Mouse (Mus musculus) duodenum, adult 2 months (tissue): Measurements from ENCODE around the gene Olfr294. TPM values are rescaled to one million over a fixed set of nuclear protein-coding genes. Genes with fewer than 3 reads are reported as not detected.

Experiments used
- polyA plus RNA-seq: library from polyadenylated mRNA; depleted of rRNA; stranded (reverse); fragments of >200 nt; gene quantifications from 2 replicates; pipeline ENCODE4 v1.2.3, GENCODE M21; 2012; ENCODE audit warnings: low replicate concordance; rRNA removed

The Olfr294 gene
- polyA plus RNA-seq: not detected in 2 replicates

DNA sequence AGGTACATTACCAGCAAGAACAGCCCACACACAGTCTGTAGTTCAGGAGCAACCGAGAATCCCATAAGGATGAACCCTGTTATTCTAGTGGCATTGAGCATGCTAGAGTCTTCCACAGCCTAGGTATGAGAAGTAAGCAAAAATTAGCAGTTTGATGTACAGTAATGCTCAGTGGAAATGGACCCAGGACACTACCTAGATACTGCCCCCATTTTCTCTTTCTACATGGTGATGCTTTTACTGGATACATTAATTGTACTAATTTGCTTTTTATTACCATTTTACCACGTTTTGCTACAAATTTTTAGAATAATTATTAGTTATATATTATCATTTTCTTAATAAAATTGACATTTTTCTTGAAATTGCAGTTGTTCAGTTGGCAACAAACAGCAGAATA lies at the start of gene Olfr294:
Gene Olfr294 (minus strand): TSS at position 101 of the 400 bp plus-strand sequence.

DNA sequence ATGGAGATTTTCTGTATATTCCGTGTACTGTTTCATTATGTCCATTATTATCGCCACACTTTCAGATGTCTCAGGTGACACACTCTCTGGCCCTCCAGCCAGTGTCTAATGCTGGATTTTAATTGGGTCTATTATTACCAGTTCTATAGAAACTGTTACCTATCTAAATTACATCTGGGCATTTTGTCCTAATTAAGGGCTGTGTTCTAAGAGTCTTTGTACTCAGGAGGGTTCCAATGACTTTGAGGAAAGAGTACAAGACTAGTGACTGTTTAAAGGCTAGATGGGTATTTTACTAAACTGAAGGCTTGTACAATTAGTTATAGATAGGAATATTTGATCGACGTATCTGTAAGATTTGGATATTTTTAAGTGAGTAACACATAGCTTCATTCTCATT lies 32.3 kb upstream of the Olfr294 start, which contains the start of gene Olfr293:
Gene Olfr293 (plus strand): TSS at position 301 of the 400 bp plus-strand sequence.

DNA sequence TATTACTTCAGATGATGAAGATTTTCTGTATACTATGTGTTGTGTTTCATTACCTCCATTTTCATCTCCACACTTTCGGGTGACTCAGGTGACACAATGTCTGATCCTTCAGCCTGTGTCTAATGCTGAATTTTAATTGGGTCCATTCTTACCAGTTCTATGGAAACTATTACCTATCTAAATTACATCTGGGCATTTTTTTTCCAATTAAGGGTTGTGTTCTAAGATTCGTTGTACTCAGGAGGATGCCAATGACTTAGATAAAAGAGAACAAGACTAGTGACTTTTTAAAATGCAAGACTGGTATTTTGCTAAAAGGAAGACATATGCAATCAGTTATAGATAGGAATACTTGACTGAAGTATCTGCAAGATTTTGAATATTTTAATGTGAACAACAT lies 32.9 kb downstream of the Olfr294 start, which contains the start of gene Olfr295:
Gene Olfr295 (plus strand): TSS at position 301 of the 400 bp plus-strand sequence.

Other genes with a start within 250 kb of the Olfr294 start
- gene Olfr305, start 249.7 kb downstream of the Olfr294 start, polyA plus RNA-seq: not detected in 2 replicates
- gene Olfr304, start 230.0 kb downstream of the Olfr294 start, polyA plus RNA-seq: not detected in 2 replicates
- gene Olfr303, start 218.9 kb downstream of the Olfr294 start, polyA plus RNA-seq: not detected in 2 replicates
- gene Olfr301, start 212.8 kb downstream of the Olfr294 start, polyA plus RNA-seq: not detected in 2 replicates
- gene Olfr299, start 156.7 kb downstream of the Olfr294 start, polyA plus RNA-seq: not detected in 2 replicates
- not detected in 2 replicates for gene Olfr298, start 124.2 kb downstream of the Olfr294 start, polyA plus RNA-seq
- not detected in 2 replicates for gene Olfr297, start 96.7 kb downstream of the Olfr294 start, polyA plus RNA-seq
- not detected in 2 replicates for gene Olfr295, start 32.8 kb downstream of the Olfr294 start, polyA plus RNA-seq
- not detected in 2 replicates for gene Olfr293, start 32.4 kb upstream of the Olfr294 start, polyA plus RNA-seq
- gene Olfr292, start 71.7 kb upstream of the Olfr294 start, polyA plus RNA-seq: not detected in 2 replicates
- not detected in 2 replicates for gene Folh1, start 159.3 kb upstream of the Olfr294 start, polyA plus RNA-seq
- gene Vmn2r77, start 178.4 kb upstream of the Olfr294 start, polyA plus RNA-seq: not detected in 2 replicates